Mouse (Mus musculus) liver, postnatal 0 days (tissue): ENCODE measurements around the gene Asb1.

ENCODE experiments used
- CTCF ChIP-seq: sonication (generic); IDR thresholded peaks from 2 replicates; pipeline ENCODE4 v1.5.1; 2016; ENCODE audit warnings: antibody characterized with exemption, low read depth
- EP300 ChIP-seq: IDR thresholded peaks from 2 replicates; pipeline ENCODE4 v1.6.1; 2016; ENCODE audit warnings: antibody characterized with exemption, low read depth, mild to moderate bottlenecking

- TF ChIP-seq EP300 (no peak), CTCF (no peak)
Measured at GRCm38 (mm10) chr1:91538570-91538929, 1.8 kb upstream of the Asb1 start.
